Mouse (Mus musculus): Measurements from ENCODE around the gene Abcc10.

DNA sequence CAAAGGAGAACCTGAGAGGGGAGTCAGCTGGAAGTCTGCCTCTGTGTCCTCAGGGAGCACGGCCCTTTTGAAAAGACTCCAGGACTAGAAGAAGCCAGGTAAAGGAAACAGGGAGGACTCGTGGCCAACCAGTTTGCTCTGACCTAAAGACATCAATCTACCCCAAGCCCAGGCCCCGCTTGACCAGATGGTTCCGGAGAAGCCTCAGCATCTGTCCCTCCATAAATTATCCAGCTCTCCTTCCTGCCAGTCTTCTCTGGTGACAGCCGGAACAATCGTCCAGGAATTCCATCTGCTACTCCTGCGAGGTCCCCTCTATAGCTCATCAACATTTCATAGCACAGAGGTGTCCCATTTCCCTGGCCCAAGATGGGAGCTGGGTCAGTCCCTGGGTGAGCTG, 43.5 kb downstream of the Abcc10 start:
- TF ChIP-seq GATA1 (IDR thresholded peaks at IDR 0.05; ENCODE audit: borderline replicate concordance, low read length) (no peak), FLI1 (IDR thresholded peaks at IDR 0.05; ENCODE audit: low read length) (no peak)

Data from megakaryocyte, embryonic 14.5 days (primary cell).